Mouse (Mus musculus) heart, postnatal 4 days (tissue): Measurements from ENCODE around the gene Lrrc29. TPM values are rescaled to one million over a fixed set of nuclear protein-coding genes. Genes with fewer than 3 reads are reported as not detected.
A peak's percentile ranks its signal among the peaks of the same experiment; 100 is the strongest.

Experiments used
- DNase-seq: peaks from one replicate; pipeline ENCODE4 v3.0.0; 2021
- total RNA-seq, 2 experiments: library from RNA; stranded (reverse); gene quantifications; 2 replicates each; pipeline ENCODE4 v1.2.3; 2021

Lrrc29 gene
- total RNA-seq, 2 experiments from 2014 or later = 2.5 to 2.7 TPM

GRCm38 (mm10) chr8:105343791-105344574, 17.9 kb upstream of the Lrrc29 start:
- DNase-seq = no peak

DNA sequence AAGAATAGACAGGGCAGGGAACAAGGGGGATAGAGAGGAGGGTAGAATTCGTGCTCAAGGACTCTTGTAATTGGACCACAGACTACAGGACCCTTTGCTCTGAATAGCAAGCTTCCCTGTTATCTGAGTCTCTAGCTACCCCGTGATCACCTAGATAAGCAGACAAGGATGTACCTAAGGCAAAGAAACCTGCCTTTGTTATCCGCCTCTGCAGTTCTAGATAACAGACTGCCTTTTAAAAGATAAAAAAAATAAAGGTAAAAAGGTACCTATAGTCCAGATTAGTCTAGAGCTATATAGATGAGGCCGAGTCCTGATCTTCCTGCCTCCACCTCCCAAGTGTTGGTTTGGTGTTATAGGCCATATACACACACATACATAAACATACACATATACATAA, 16.7 kb upstream of the Lrrc29 start:
- DNase-seq = no peak

- peak; percentile 46 for DNase-seq
Observed at GRCm38 (mm10) chr8:105341399-105341798, 15.3 kb upstream of the Lrrc29 start.

DNA sequence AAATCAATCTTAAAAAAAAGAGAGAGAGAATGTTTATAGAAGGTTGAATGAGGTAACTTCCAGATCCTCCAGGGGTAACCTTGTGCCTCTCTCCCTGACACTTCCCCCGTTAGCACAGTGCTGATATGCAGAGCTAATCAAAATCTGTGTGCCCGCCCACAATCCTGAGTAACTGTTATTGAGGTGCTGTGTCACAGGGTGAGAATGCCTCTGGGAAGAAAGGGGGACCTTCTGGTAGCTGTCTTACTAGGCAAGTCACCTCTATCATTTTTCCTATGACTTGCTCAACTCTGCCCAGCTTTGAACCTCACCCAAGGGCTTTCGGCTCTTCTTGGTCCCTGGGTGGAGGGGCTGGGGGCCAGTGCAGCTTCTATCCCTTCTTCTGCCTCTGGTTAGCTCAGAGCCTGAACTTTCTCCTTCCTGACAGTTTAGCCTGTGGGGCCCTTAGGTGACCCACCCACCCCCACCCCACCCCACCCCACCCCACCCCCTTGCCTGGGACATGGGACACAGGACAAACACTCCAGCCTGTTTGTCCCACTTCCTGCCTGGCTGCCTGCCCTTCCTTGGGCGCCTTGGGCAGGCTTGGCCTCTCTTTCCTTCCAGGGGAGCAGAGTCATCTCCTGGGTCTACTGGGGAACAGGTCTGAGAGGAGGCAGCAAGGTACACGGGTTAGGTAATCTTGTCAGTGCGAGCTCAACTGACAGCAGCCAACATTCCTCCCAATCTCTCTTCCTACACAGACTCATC, 14.0 kb upstream of the Lrrc29 start:
- no peak for DNase-seq

- DNase-seq = no peak
Observed at GRCm38 (mm10) chr8:105338992-105339391, 12.9 kb upstream of the Lrrc29 start.

GRCm38 (mm10) chr8:105336373-105337130, 10.5 kb upstream of the Lrrc29 start:
- no peak for DNase-seq

- no peak for DNase-seq
Observed at GRCm38 (mm10) chr8:105332523-105332922, 6.4 kb upstream of the Lrrc29 start.

DNA sequence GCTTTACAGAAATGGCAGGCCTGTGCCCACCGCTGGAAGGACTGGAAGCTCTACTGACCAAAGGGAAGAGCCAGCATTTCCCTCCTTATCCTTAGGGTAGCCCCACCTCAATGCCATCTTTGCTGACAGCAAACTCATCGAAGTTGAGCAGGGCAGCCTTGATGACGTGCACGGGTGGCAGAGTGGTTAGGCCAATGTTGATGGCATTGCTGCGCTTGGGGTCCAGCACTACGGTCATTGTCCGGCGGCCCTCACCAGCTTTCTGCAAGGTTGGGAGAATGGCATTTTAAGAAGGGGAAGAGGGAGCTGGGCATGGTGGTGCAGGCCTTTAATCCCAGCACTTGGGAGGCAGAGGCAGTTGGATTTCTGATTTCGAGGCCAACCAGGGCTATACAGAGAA, 5.9 kb upstream of the Lrrc29 start:
- DNase-seq = no peak

DNA sequence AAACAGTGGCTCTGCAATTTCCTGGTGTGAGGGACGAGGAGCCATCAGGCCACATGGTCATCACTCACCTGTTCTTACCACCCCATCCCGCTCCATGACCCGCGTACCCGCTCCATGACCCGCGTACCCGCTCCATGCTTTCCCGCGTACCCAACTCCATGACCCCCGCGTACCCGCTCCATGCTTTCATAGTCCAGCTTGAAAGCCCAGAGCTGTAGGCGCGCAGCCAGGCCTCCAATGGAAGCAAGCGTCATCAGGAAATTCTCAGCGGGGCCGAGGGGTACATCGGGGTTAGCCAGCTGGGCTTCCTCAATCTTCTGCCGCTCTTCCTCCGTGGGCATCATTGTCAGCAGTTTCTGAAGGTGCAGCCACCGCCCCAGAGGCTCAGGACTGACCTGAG, 5.4 kb upstream of the Lrrc29 start:
- DNase-seq = no peak

GRCm38 (mm10) chr8:105330325-105330724, 4.2 kb upstream of the Lrrc29 start:
- DNase-seq = no peak

GRCm38 (mm10) chr8:105326968-105327367, 890 bp upstream of the Lrrc29 start:
- DNase-seq = no peak

DNA sequence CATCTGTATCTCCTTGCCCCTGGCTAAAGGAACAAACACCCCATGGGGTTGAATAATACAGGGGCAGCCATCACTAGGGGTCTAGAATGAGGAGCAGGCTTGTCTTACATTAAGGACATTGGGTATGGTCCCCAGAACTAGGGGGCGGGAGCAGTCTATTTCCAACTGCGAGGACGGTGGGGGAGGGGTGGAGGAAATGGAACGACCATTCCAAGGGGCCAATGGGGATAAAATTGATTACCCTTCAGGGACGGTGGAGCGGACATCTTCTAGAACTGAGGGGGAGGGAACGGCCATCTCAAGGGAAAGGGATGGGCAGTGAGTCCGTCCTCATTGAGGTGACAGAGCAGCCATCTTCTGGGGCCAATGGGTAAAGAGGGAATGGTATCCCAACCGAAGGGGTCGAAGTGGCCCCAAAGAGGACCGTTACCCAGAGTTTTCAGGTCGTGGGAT, 411 bp downstream of the Lrrc29 start:
- DNase-seq = no peak

- DNase-seq = no peak
Observed at GRCm38 (mm10) chr8:105323183-105323582, 2.9 kb downstream of the Lrrc29 start.

DNA sequence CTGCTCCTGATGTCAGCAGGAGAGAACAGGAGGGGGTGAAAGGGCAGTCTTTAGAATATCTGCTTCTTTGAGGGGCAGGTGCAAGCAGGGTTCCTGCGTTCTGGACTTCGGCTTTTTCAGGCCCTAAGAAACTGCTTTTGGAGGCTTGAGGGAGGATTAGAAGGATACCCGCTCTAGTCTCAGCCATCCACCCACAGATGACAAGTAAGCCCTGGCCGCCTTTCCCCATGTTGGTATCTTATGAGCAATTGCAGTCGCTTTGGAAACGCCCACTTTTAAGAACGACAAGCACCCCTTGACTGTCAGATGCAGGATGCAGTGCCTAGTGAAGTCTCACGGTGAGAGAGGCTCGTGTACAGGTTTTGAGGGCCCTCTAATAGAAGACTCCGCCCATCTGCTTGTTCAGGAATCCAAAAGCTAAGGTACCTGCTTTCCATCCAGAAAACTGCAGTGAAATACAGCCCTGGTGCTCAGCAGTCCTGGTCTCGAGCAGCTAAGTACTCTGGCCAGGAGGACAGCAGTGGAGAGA, 7.4 kb downstream of the Lrrc29 start:
- DNase-seq = no peak

DNA sequence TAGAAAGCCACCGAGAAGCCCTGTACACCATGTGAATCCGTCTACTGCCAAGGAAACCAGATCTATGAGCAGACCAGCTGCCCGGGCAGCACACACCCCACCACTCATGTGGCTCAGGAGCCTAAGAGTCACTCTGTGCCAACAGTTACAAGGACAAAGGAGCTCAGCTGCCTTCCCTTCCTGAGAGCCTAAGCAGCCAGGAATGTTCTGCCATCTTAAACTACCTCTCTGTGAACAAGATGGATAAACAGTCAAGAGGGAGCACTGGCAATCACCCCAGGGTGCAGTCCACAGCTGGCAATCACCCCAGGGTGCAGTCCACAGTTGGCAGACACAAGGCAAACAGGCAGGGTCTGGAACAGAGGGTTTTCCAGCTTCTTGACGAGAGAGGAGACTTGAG, 8.1 kb downstream of the Lrrc29 start:
- DNase-seq = no peak

DNA sequence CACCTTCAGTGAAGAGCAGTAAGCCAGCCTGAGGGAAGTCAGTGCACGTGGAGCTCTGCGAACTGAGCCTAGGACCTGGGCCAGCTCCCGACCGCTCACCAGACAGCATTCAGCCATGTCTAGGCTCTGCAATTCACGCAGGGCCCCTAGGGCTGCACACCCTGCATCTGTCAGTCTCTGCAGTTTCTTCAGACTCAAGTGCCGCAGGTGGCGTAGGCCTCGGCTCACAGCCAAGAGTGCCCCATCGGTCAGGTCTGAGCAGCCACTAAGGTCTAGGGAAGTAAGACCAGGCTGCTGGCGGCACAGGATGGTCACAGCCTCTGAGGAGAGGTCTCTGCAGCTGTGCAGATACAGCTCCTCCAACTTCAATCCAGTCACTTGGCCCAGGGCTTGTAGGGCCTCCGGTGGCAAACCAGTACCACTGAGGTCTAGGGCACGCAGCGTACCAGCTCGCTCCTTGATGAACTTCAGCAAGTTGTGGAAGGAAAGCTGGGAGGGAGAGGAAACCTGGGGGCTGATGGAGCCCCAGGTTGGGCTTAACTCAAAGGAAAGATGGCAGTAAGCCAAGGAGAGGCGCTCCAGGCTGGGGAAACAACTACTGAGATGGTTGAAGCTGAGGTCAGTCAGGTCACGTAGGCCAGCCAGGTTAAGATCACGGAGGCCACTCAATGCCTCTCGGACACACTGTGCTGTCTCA, 10.9 kb downstream of the Lrrc29 start:
- DNase-seq = no peak

GRCm38 (mm10) chr8:105313622-105314402, 12.3 kb downstream of the Lrrc29 start:
- no peak for DNase-seq

GRCm38 (mm10) chr8:105312891-105313481, 13.1 kb downstream of the Lrrc29 start:
- no peak for DNase-seq

GRCm38 (mm10) chr8:105311718-105312117, 14.4 kb downstream of the Lrrc29 start:
- DNase-seq = no peak

DNA sequence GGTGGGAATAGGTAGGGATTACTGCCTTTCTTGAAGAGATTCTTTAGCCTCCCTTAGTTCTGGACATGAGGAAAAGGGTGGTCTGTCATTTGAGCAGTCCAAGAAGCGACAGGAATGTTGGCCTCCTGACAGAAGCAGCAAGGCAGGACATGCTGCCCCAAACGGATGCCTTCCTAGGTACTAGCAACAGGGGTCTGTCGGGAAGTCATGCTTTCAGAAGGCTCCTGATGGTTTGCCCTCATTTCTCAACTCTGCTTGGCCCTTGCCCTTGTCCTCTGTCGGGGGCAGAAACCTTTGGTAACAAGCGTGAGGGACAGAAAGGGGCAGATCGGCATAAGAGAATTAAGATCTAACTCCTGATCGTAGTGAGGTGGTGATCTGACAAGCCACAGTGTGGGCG, 16.0 kb downstream of the Lrrc29 start:
- DNase-seq = no peak
